Mouse (Mus musculus) small intestine, adult 2 months (tissue): ENCODE results near the gene Hlcs.

ENCODE experiments used
- CTCF ChIP-seq: fragments of 200-500 bp; IDR thresholded peaks from 2 replicates; pipeline ENCODE4 v1.5.1; 2012; ENCODE audit warnings: low read depth, mild to moderate bottlenecking, control low read depth, inconsistent platforms, low read length, moderate library complexity, mixed read lengths; ENCODE audit not compliant: insufficient replicate concordance, insufficient read length; ENCODE audit errors: extremely low read depth
- POLR2A ChIP-seq: fragments of 200-500 bp; IDR thresholded peaks from 2 replicates; pipeline ENCODE4 v1.6.1; 2012; ENCODE audit warnings: low read depth, mild to moderate bottlenecking, control low read depth, inconsistent platforms, low read length, moderate library complexity

- TF ChIP-seq POLR2A (no peak), CTCF (no peak)
Observed at GRCm38 (mm10) chr16:94085603-94086285, 227.6 kb downstream of the Hlcs start.
